Mouse (Mus musculus) embryo, embryonic 11 days (tissue): ENCODE results near the gene Slit3.

Experiments used
- DNase-seq: peaks from one replicate; pipeline ENCODE4 v3.0.0-alpha.2; 2015

Slit3 gene

DNA sequence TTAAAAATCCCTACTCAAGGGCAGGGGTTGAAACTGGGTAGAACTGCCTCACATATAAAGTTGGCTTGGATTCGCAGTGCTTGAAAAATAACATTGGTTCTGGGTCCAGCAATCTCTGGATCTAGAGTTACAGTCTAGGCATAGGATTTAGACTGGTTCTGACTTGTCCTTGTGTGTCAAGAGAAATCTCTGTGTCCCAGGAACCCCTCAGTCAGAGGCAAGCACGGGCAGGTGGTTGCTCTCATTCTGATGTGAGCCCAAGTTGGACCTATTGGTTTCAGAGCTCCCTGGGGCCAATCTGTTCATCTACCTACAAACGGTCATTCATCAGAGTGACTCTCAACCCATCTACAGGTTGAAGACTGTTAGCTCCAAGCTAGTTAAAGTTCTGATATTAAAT is 541.9 kb downstream of the Slit3 start:
- no peak for DNase-seq

DNA sequence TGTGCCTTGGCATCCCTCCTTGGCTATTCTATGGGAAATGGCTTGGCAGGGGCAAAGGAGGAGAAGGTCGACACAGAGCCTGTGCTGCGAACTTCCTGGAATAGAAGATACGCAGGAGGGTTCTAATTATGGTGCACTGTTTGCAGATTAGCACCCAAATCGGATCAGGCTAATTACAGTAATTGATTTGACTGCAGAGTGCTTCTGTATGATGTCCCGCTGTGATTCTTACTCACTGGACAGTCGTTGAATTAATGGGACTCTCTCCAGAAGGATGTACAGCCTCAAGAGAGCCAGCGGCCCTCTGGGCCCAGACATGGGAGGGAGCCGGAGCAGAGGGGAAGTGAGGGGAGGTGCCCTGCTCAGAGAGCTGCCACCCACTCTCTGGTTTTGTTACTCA is 542.6 kb downstream of the Slit3 start:
- no peak for DNase-seq

DNA sequence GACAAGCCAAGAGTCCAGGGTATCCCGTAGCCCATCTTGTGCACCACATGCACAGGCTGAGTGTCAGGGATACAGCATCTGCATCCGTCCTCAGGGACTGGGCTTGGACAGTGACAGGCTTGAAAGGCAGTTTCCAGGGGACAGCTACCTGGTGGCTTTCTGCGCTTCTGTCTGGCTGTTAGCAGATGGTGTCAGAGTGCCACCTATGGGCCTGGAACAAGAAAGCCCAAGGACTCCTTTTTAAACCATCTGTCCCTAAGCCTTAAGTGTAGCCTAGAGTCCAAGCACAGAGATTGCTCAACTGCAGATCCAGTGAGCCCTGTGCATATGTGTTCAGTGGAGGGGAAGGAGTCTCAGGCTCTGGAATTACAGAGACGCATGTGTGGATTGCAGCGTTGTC is 544.0 kb downstream of the Slit3 start:
- DNase-seq = peak; percentile 60

DNA sequence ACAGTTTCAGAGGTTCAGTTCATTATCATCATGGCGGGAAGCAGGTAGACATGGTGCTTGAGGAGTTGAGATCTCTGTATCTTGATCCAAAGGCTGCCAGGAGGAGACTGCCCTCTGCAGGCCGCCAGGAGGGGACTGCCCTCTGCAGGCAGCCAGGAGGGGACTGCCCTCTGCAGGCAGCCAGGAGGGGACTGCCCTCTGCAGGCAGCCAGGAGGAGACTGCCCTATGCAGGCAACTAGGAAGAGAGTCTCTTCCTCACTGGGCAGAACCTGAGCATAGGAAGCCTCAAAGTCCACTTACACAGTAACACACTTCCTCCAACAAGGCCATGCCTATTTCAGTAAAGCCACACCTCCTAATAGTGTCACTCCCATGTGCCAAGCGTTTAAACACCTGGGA is 546.4 kb downstream of the Slit3 start:
- peak; percentile 30 for DNase-seq

DNA sequence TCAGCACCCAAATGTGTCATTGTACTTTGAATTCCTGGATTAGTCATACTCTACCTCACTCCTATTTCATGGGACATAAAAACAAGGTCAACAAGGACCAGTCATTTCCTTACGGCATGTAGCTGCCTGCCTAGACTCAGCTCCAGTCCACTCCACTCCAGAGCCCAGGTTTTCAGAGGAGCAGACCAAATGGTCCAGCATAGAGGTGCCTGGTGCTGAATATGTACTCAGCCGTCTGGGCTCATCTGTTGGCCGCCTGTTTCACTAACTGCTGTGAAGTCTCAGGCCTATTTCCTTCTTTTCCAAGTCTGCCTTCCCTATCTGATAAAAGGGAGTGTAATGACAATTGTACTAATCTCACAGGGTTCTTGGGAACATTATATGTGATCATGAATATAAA is 547.1 kb downstream of the Slit3 start:
- DNase-seq = peak; percentile 13

DNA sequence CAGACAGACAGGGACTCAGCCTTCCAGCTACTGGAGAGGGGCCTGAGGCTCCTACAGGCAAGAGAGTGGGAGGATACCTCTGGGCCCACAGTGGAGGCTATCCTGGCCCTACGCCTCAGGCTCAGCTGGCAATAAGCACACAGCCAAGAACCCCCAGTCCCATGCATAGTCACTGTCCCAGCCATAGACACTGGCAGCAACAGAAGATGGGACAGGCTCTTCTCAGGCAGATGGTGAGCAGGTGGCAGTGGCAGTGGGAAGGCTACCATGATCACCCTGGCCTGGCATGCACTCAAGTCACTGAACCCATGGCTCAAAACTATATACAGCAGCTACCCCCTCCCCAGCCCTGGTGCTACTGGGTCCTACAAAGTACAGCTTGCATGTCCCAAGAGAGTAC is 547.7 kb downstream of the Slit3 start:
- no peak for DNase-seq

DNA sequence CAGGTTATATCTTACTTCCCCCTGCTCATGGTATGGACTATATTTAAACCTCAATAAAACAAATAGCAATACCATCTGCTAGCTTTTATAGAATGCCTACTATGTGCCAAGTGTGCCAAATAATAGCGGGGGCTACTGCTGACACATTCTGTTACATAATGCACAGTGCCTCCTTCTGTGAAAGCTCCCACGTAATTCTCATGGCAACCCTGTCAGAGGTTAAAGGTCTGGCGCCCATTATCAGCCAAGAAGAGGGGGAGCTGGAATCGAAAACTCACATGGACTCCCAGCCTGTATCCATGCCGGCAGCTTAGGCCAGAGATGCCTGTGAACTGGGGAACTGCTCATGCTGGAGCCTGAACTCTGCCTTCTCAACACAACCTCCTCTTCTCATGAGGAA is 548.5 kb downstream of the Slit3 start:
- DNase-seq = no peak

DNA sequence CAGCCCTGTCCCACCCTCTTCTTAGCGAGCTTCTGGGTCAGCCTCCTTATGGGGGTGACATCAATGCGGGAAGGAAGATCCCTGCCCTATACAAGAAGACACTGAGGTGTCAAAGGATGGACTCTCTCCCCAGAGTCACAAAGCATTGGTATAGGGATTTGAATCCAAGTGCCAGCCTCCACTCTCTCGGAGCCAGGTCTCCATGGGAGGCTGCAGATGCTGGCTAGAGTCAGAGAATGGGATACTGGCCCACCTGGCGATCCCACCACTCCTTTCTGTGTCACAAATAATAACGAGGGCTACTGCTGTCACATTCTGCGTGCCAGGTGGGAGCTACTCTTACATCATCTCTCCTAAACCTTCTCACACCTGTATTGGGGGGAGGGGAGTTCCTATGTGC is 549.2 kb downstream of the Slit3 start:
- DNase-seq = no peak

DNA sequence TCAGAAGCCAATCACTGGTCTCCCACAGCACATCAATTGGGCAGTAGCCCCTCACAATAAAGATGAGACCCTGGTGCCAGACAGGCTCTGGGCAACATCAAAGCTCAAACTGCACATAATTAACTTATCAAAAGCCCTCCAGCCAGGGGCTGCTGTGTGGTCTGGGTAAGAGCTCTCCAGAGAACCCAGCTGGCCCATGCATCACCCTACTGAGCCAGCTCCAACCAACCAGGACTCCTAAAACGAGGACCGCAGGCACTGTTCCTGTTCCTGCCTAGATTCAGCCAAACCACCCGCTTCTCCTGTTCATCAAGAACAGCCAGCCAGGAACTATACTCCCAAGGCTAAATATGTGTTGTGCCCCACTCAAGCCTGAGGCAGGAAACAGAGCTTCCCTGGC is 549.7 kb downstream of the Slit3 start:
- no peak for DNase-seq

DNA sequence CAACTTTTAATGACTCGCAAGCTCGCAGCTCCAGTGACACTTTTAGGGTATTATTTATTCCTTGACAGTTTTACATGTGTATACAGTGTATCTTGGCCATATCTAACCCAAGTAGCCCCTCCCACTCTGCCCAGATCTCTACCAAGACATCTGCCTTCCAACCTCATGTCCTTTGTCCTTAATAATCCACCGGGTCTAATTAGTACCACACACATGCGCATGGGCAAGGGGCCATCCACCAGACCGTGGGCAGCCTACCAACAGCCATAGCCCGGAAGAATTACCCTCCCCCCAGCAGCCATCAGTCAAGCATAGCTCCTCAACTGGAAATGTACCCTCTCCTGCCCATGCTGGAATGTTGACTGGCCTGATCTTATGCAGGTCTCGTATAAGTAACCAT is 552.0 kb downstream of the Slit3 start:
- no peak for DNase-seq

DNA sequence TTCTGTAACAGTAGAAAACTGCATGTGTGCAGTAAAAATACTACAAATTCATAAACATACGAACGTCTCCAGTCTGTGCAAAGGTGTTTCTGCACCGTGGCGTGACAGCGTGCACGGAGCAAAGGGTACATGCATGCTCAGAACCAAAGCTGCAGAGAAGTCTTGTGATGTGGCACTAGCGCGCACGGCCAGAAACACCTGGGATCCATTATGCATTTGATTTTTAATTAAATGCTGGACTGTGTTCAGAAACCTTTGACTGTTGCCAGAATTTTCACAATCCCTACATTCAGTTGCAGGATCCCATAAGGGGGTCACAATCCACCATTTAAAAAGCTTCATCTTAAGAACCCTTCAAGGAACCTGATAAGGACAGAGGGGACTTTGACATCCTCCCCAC is 553.2 kb downstream of the Slit3 start:
- no peak for DNase-seq

DNA sequence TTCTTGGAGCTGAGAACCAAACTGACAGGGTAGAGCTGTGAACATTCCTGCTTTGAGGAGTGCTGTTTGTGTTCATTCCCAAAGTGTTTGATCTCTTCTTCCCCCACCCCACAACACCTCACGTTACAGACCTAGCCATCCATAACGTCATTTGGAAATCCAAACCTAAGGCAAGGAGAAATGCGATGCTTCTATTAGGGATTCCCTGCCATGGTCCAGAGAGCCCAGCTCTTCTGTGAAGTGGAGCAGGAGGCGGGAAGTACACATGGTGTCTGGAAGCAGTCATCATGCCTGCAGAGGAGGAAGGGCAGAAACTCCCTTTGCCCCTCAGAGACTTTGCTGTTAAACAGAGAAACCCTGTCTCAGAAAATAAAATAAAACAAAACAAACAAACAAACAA is 555.7 kb downstream of the Slit3 start:
- DNase-seq = no peak

DNA sequence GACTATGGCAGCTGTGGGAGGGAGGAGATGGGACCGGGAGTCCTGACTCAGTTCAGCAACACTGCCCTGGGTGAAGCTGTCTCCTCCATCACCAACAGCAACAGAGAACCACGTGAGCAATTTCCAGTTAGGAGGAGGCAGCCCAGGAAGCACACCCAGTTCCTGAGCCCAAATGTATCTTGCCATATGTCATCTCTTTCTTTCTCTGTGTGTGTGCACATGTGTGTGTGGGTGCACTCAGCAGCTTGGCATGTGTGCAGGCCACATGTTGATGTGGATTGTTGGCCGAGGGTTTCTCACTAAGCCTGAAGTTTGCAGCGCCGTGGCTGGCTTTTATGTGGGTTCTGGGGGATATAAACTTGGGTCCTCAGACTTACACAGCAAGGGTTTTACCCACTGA is 559.0 kb downstream of the Slit3 start:
- no peak for DNase-seq

DNA sequence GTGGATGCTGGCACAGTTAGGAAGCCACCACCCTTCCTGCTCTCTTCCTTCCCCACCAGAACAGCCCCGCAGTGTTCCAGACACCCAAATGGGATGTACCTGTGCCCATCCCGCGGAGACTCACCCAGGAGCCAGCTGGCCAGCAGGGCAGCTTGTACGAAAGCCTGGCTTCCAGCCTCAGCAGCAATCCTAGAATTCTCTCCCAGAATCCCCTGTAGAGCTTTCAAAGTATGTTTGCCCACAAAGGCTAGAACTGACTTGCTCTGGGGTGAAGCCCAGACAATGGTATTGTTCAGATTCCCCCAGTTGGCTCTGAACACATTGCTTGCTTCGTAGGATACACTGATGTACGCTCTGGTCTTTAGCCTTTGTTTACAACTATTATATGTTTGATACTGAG is 566.3 kb downstream of the Slit3 start:
- no peak for DNase-seq

DNA sequence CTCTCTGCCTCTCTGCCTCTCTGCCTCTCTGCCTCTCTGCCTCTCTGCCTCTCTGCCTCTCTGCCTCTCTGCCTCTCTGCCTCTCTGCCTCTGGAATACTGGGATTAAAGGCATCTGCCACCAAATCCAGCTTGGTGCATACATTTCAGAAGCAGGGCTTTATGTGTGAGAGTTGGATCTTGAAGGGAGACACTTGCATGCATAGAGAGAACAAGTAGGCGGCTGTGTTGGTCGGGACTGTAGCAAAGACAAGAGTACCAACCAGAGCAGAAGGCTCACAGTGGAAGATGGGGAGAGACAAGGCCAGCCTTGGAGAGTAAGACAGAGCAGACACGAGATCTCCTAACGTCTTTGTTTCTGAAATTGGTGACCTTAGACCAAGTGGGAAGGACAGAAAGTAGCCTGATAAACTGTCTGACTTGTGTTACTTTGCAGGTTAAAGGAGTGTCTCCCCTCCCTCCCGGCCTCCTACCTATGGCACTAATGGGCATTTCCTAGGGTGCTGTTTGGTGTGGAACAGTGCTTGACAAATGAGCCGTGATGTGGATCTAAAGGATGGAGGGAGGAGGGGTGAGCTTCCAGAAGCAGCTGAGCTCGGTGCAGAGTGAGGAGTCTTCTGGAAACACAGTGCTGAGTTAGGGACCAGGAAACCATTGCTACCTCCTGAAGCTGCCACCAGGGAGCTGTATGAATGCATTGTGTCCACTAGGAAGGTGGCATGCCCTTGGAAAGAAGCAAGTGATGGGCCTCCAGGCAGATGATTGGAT is 569.7 kb downstream of the Slit3 start:
- DNase-seq = no peak

DNA sequence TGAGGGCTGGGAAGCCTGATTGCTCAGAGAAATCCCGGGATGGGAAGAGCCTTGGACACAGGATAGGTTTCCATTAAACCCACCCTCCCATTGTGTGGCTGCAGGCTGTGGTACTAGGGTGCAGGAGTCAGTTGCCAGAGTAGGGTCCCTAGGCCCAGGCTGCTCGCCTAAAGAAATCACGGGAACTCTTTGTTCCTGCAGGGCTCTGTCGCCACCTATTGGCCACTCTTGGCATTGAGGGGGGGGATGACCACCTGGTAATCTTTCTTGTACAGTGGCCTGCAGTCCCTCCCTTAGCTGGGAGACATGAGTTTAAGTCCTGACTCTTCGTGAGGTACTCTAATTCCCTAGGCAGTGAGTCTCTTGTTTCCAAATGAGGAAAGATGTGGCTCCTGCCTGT is 572.1 kb downstream of the Slit3 start:
- DNase-seq = peak; percentile 78

DNA sequence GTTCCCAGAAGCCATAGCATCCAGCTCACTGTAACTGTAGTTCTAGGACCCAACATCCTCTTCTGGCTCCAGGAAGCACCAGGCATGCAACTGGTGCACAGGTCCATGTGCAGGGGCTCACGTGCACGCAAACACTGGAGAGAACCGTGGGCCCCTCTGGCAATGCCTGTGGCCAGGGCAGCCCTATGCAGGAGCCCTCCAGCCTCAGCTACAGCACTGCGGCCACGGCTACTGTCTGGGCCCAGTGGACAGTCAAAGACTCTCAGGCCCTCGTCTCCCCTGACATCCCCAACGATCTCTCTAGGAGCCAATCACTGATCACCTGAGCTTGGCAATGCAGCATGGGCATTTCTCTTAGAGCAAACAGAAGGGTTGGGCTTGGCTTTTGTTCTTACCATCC is 572.6 kb downstream of the Slit3 start:
- no peak for DNase-seq

DNA sequence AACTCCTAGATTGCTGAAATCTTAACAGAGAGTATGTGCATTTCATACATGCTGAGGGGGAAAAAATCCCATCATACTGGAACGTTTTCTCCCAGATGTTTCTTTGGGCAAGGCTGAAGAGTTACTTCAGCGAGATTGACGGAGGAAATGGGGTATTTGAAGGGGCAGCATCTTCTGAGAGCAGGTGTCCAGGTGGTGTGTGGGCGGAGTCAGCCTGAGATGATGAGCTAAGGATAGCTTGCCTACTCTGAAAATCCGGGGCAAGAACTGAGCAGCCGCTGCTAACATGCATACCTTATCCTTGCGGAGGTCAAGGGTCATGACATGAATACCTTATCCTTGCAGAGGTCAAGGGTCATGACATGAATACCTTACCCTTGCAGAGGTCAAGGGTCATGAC is 576.5 kb downstream of the Slit3 start:
- DNase-seq = no peak

DNA sequence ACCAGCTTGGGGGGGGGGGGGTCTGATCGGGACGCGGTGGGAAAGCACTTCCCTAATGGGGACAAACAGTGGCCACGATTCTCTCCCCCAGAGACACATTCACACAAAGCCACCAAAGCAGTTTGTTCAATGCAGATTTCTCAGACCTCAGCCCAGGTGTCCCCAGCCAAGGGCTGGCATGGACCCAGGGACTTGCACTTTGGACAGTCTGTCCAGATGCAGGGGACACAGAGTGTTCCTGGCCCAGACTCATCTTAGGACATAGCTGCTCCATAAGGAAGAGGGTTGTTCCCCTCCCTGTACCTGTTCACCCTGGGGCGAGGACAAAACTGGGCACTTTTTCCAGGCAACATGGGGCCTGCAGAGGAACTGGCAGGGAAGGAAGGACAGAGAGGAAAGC is 577.9 kb downstream of the Slit3 start:
- no peak for DNase-seq

DNA sequence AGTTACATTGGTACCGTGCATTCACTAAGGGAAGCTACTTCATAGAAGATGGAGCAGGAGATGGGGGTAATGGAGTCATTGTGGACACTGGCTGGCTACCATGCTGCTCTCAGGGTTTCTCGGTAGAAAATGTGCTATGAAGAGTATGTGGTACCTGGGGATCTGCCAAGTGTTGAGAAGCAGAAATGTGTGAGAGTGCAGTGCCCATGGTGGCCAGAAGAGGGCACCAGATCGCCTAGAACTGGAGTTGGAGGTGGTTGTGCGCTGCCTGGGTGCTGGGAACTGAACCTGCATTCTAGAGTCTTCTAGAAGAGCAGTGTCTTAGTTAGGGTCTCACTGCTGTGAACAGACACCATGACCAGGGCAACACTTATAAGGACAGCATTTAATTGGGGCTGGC is 582.4 kb downstream of the Slit3 start:
- DNase-seq = no peak

DNA sequence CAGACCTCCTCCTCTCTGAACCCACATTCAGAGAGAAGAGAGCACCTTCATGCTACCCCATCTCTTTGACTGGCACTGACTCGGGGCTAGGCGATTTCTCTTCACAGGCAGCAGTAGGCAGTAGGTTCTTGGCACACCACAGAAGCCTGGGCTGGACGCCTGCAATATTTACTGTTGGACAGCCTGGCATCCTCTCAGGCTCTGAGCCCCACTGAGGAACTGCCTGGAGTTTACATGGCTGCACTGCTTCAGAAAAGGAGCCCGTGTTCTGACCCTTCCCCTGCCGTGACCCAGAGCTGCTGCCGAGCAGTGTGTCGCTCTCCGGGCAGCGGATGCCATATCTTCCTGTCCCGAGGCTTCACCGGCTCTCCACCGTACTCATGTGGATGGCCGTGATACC is 583.4 kb downstream of the Slit3 start:
- DNase-seq = no peak

DNA sequence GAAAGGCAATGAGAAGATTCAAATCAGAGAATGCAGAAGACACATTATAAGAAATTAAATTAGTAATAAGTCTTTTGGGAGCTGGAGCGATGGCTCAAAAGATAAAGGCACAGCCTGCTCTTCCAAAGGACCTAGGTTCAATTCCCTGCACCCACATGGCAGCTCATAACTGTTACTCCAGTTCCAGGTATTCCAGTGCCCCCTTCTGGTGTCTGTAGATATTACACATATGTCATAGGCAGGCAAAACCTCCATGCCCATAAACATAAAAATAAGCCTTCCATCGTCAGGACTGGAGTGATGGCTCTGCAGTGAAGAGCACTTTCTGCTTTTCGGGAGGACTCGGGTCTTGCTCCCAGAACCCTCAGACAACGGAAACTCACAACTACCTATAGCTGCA is 583.9 kb downstream of the Slit3 start:
- DNase-seq = no peak

DNA sequence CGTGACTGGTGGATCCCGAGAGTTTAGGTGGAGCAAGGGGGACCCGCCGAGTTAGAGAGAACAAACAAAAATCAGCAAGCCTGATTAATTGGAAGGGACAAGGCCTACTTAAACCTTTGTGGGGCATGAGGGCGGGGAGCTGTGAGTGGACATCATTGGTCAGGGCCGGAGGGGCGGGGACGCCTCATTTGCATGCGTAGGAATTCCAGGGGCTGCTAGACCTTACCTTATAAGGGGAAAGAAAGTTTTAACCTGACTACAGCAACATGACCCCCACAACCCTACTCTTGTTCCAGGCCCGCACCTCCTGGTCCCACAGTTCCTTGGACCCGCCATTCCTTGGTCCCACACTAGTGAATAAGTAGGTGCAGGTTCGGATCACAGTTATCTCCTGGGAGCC is 586.4 kb downstream of the Slit3 start:
- no peak for DNase-seq

DNA sequence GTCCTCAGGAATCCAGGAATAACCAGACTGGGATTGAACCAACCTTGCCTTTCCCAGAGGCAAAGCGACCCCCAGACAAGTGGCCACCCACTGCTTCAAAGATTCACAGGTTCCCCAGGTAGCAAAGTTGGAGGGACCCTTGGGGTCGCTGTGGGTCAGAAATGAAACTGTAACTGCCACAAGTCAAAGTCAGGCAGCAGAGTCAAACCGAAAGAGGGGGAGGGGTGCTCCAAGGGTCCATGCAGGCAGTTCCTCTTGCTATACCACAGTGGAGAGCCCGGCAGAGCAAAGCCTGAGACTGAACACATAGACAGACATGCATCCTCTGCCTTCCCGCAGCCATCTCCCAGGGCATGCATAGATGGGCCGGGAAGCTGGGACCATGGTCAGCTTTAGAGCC is 590.3 kb downstream of the Slit3 start:
- DNase-seq = no peak

DNA sequence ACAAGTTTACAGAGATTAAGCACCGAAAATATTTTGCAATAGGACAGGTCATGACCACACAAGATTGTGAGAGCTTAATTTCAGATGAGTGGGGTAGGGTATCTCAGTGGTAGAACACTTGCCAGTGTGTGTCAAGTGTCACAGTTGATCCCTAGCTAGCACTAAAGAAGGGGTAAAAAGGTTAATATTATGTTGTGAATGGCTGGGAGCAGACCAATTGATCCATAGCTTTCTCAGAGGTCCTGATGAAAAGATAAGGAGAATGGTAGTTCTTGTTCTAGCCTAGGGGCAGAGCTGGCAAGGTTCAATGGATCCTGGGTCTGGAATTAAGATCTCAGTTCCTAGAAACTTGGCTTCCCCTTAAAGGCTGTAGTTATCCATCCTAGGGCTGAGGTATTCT is 597.9 kb downstream of the Slit3 start:
- DNase-seq = no peak

DNA sequence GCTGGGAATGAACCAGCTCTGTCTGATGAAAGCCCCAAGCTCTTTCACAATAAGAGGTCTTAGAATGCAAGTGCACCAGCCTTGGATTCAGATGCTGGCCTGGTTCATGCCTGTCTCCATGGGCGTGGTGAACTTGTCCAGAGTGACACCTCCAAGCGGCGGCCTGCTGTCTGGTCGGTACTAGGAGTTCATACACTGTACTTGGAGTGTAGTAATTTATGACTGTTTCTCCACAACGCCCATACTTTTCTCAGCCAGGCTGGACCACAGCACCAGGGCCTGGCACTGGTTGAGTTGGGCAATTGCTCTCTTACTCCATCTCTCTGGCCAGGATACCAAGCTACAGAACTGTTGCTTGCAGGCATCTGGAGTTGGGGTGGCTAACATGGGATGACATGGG is 602.9 kb downstream of the Slit3 start:
- no peak for DNase-seq
